Mouse (Mus musculus) intestine, postnatal 0 days (tissue): ENCODE measurements around the gene E130308A19Rik. TPM values are rescaled to one million over a fixed set of nuclear protein-coding genes. Genes with fewer than 3 reads are reported as not detected.
A peak's percentile ranks its signal among the peaks of the same experiment; 100 is the strongest.

Source experiments
- ATAC-seq: fragments of 200-750 bp; cut with Nextera tagmentation; 2 replicates; pipeline ENCODE4 v1.8.0; 2017; ENCODE audit warnings: mild to moderate bottlenecking, moderate TSS enrichment, moderate library complexity
- H3K27ac ChIP-seq: fragments of 300-500 bp; sonication (generic); 2 replicates; pipeline ENCODE4 v1.5.1; 2014; ENCODE audit warnings: mild to moderate bottlenecking, low read depth, low read length, moderate library complexity
- H3K27me3 ChIP-seq: fragments of 300-500 bp; sonication (generic); replicated peaks from 2 replicates; pipeline ENCODE4 v1.6.1; 2014; ENCODE audit warnings: low read length, mixed read lengths; ENCODE audit not compliant: control insufficient read depth, insufficient read depth
- H3K36me3 ChIP-seq: fragments of 300-500 bp; sonication (generic); 2 replicates; pipeline ENCODE4 v1.6.1; 2014; ENCODE audit warnings: mild to moderate bottlenecking, moderate library complexity; ENCODE audit not compliant: control insufficient read depth, insufficient read depth
- H3K4me1 ChIP-seq: fragments of 300-500 bp; sonication (generic); replicated peaks from 2 replicates; pipeline ENCODE4 v1.6.1; 2014; ENCODE audit warnings: antibody characterized with exemption, low read length, mixed read lengths; ENCODE audit not compliant: control insufficient read depth, insufficient read depth
- H3K4me2 ChIP-seq: fragments of 300-500 bp; sonication (generic); replicated peaks from 2 replicates; pipeline ENCODE4 v1.6.1; 2014; ENCODE audit warnings: low read depth, mild to moderate bottlenecking, moderate library complexity
- H3K4me3 ChIP-seq: fragments of 300-500 bp; sonication (generic); 2 replicates; pipeline ENCODE4 v1.5.1; 2014; ENCODE audit warnings: low read depth, low read length
- H3K9ac ChIP-seq: fragments of 300-500 bp; sonication (generic); 2 replicates; pipeline ENCODE4 v1.6.1; 2014; ENCODE audit warnings: mild to moderate bottlenecking, low read depth, low read length
- H3K9me3 ChIP-seq: fragments of 300-500 bp; sonication (generic); 2 replicates; pipeline ENCODE4 v1.6.1; 2016; ENCODE audit warnings: mixed run types; ENCODE audit not compliant: control insufficient read depth
- CTCF ChIP-seq: sonication (generic); IDR thresholded peaks from 2 replicates; pipeline ENCODE4 v1.5.1; 2016; ENCODE audit warnings: low read depth, mild to moderate bottlenecking, control low read depth, antibody characterized with exemption, moderate library complexity
- WGBS: fragments of 180-500 bp; shearing (Covaris S2); extraction: QIAGEN DNeasy Blood & Tissue Kit; methylation state at CpG from one replicate; pipeline ENCODE4 v1.1.7; 2014; 5-methylcytosine and 5-hydroxymethylcytosine counted together
- polyA plus RNA-seq: library from polyadenylated mRNA; unstranded; fragments of >200 nt; fragmentation: Nextera tagmentation; extraction: Ambion mirVana; gene quantifications from 2 replicates; pipeline ENCODE4 v1.2.1, GENCODE M21; 2015

E130308A19Rik gene
- polyA plus RNA-seq, 1 experiment from 2014 or later = 6.6 TPM

GRCm38 (mm10) chr4:59610411-59610810 is 15.6 kb upstream of the E130308A19Rik start:
- Histone ChIP-seq H3K4me1 (no peaks in the 10 kb centered on the region), H3K36me3 (no peaks in the 10 kb centered on the region), H3K27me3 (no peaks in the 10 kb centered on the region), H3K9ac (no peak overlapping the region), H3K9me3 (no peaks in the 10 kb centered on the region), H3K4me3 (no peak overlapping the region), H3K27ac (no peak overlapping the region), H3K4me2 (no peak overlapping the region)
- no peak for TF ChIP-seq CTCF
- WGBS = 63% methylated on average over 3 of the region's 3 CpGs
- ATAC-seq = no peak

- Histone ChIP-seq H3K9me3 (no peaks in the 10 kb centered on the region), H3K4me2 (no peak overlapping the region), H3K4me3 (no peak overlapping the region), H3K9ac (no peak overlapping the region), H3K27ac (no peak overlapping the region), H3K4me1 (no peaks in the 10 kb centered on the region), H3K27me3 (no peaks in the 10 kb centered on the region), H3K36me3 (no peaks in the 10 kb centered on the region)
- peak; percentile 38; the same call in 1 of the 2 replicates for ATAC-seq
- 9% methylated on average over 1 of the region's 1 CpGs for WGBS
- peak; percentile 67 for TF ChIP-seq CTCF
Measured at GRCm38 (mm10) chr4:59614986-59615385, 11.0 kb upstream of the E130308A19Rik start.

- TF ChIP-seq CTCF = no peak
- Histone ChIP-seq H3K27me3 (no peaks in the 10 kb centered on the region), H3K36me3 (no peaks in the 10 kb centered on the region), H3K9ac (no peak overlapping the region), H3K4me3 (no peak overlapping the region), H3K27ac (no peak overlapping the region), H3K4me1 (no peaks in the 10 kb centered on the region), H3K9me3 (no peaks in the 10 kb centered on the region), H3K4me2 (no peak overlapping the region)
- 89% methylated on average over 5 of the region's 5 CpGs for WGBS
- no peak for ATAC-seq
Measured at GRCm38 (mm10) chr4:59619611-59620245, 6.3 kb upstream of the E130308A19Rik start.

- Histone ChIP-seq H3K9ac (peak overlapping the region; percentile 83), H3K36me3 (no peaks in the 10 kb centered on the region), H3K4me2 (peak overlapping the region; percentile 82), H3K27me3 (no peaks in the 10 kb centered on the region), H3K4me3 (peak overlapping the region; percentile 96), H3K9me3 (no peaks in the 10 kb centered on the region), H3K4me1 (no peaks in the 10 kb centered on the region), H3K27ac (peak overlapping the region; percentile 70)
- 2% methylated on average over 18 of the region's 18 CpGs for WGBS
- peak; percentile 48; the same call in 1 of the 2 replicates for ATAC-seq
- no peak for TF ChIP-seq CTCF
Measured at GRCm38 (mm10) chr4:59625676-59625997, 374 bp upstream of the E130308A19Rik start.

- H3K4me2 ChIP-seq = no peak overlapping the region
- TF ChIP-seq CTCF = no peak
- no peaks in the 10 kb centered on the region for H3K27me3 ChIP-seq
- 55% methylated on average over 4 of the region's 4 CpGs for WGBS
- H3K4me3 ChIP-seq = no peak overlapping the region
- H3K9me3 ChIP-seq = no peaks in the 10 kb centered on the region
- H3K36me3 ChIP-seq = no peaks in the 10 kb centered on the region
- H3K27ac ChIP-seq = no peak overlapping the region
- no peaks in the 10 kb centered on the region for H3K4me1 ChIP-seq
- no peak overlapping the region for H3K9ac ChIP-seq
- ATAC-seq = no peak
Measured at GRCm38 (mm10) chr4:59628255-59628654, 2.2 kb downstream of the E130308A19Rik start.

GRCm38 (mm10) chr4:59629076-59629874 is 3.3 kb downstream of the E130308A19Rik start:
- Histone ChIP-seq H3K4me3 (no peak overlapping the region), H3K4me2 (no peak overlapping the region), H3K9me3 (no peaks in the 10 kb centered on the region), H3K9ac (no peak overlapping the region), H3K4me1 (no peaks in the 10 kb centered on the region), H3K27me3 (no peaks in the 10 kb centered on the region), H3K36me3 (no peaks in the 10 kb centered on the region), H3K27ac (no peak overlapping the region)
- no peak for TF ChIP-seq CTCF
- WGBS = 37% methylated on average over 7 of the region's 7 CpGs
- ATAC-seq = no peak
